Mouse (Mus musculus) adrenal gland, postnatal 36 days (tissue): ENCODE results near the gene Rnf121. TPM values are rescaled to one million over a fixed set of nuclear protein-coding genes. Genes with fewer than 3 reads are reported as not detected.
"Not testable (repeated sequence)": the region's sequence is repeated elsewhere in the genome, so short reads cannot be mapped to it uniquely, and the experiment has no call there.

Experiments
- DNase-seq, 2 experiments: peaks; one replicate each; pipeline ENCODE4 v3.0.0; 2021; ENCODE audit warnings: mixed read lengths in 1 of 2
- total RNA-seq, 2 experiments: library from RNA; stranded (reverse); gene quantifications; 2 replicates each; pipeline ENCODE4 v1.2.3; 2021

Gene Rnf121
- total RNA-seq, 2 experiments from 2014 or later = 33.0 to 38.6 TPM

- no peak for DNase-seq
Observed at GRCm38 (mm10) chr7:102066363-102066762, 1.1 kb upstream of the Rnf121 start.

GRCm38 (mm10) chr7:102064655-102065045 lies 619 bp downstream of the Rnf121 start:
- DNase-seq = peak in 1 of 2 experiments; percentile 13

- DNase-seq = no peak
Observed at GRCm38 (mm10) chr7:102063891-102064290, 1.4 kb downstream of the Rnf121 start.

GRCm38 (mm10) chr7:102062203-102062602 lies 3.1 kb downstream of the Rnf121 start:
- no peak for DNase-seq

- no peak for DNase-seq
Observed at GRCm38 (mm10) chr7:102061353-102061752, 3.9 kb downstream of the Rnf121 start.

- not testable (repeated sequence) for DNase-seq
Observed at GRCm38 (mm10) chr7:102048524-102048923, 16.7 kb downstream of the Rnf121 start.

- DNase-seq = no peak
Observed at GRCm38 (mm10) chr7:102042314-102042713, 23.0 kb downstream of the Rnf121 start.

- DNase-seq = no peak
Observed at GRCm38 (mm10) chr7:102037318-102037717, 28.0 kb downstream of the Rnf121 start.

- DNase-seq = no peak
Observed at GRCm38 (mm10) chr7:102035534-102035933, 29.7 kb downstream of the Rnf121 start.

GRCm38 (mm10) chr7:102034904-102035303 lies 30.4 kb downstream of the Rnf121 start:
- DNase-seq = no peak

GRCm38 (mm10) chr7:102025187-102026119 lies 39.8 kb downstream of the Rnf121 start:
- no peak for DNase-seq

GRCm38 (mm10) chr7:102023821-102024220 lies 41.4 kb downstream of the Rnf121 start:
- no peak for DNase-seq

- not testable (repeated sequence) for DNase-seq
Observed at GRCm38 (mm10) chr7:102020934-102021333, 44.3 kb downstream of the Rnf121 start.

GRCm38 (mm10) chr7:102019362-102019761 lies 45.9 kb downstream of the Rnf121 start:
- no peak for DNase-seq

- DNase-seq = no peak
Observed at GRCm38 (mm10) chr7:102018590-102018989, 46.7 kb downstream of the Rnf121 start, which contains the start of gene Il18bp. Gene Il18bp, minus strand, starts transcription at chr7:102018690.

GRCm38 (mm10) chr7:102018034-102018433 lies 47.2 kb downstream of the Rnf121 start:
- DNase-seq = peak; percentile 45 to 61

- peak; percentile 35 to 53 for DNase-seq
Observed at GRCm38 (mm10) chr7:102017452-102017851, 47.8 kb downstream of the Rnf121 start.

- DNase-seq = peak in 1 of 2 experiments; percentile 49
Observed at GRCm38 (mm10) chr7:102016936-102017335, 48.3 kb downstream of the Rnf121 start.

GRCm38 (mm10) chr7:102014995-102015394 lies 50.3 kb downstream of the Rnf121 start:
- DNase-seq = peak; percentile 31 to 55

GRCm38 (mm10) chr7:102013416-102013815 lies 51.9 kb downstream of the Rnf121 start:
- no peak for DNase-seq

GRCm38 (mm10) chr7:102011855-102012254 lies 53.4 kb downstream of the Rnf121 start:
- DNase-seq = no peak

- DNase-seq = no peak
Observed at GRCm38 (mm10) chr7:102006520-102006919, 58.7 kb downstream of the Rnf121 start.

- DNase-seq = peak in 1 of 2 experiments; percentile 43
Observed at GRCm38 (mm10) chr7:102000921-102001630, 64.2 kb downstream of the Rnf121 start.
